Mouse (Mus musculus): ENCODE data around the gene Nox3.

DNA sequence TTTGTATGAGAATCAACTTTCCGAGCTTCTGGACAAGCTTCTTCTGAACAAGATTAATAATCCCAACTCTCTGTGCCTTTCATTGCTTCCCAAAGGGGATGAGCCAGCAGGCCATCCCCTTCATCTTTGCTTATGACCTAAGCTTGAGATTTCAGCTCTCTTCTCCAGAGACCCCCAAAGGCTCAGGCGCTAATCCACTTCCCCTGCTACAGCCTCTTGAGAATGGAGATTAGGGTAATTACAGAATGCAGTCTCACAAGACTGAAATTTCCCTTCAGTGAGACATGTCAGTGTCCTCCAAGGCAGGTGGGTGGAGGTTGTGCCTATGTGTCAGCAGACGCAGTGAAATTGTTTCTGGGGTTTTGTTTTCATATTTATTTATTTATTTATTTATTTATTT lies 45.7 kb downstream of the Nox3 start:
- TF ChIP-seq CTCF (IDR thresholded peaks at IDR 0.05; ENCODE audit: low read depth) (no peak), EP300 (IDR thresholded peaks at IDR 0.05; ENCODE audit: low read depth) (no peak)

All from liver, embryonic 14.5 days (tissue).